Mouse (Mus musculus): ENCODE measurements around the gene Mtmr12. TPM values are rescaled to one million over a fixed set of nuclear protein-coding genes. Genes with fewer than 3 reads are reported as not detected.

Mtmr12 gene
- total and polyA plus RNA-seq, 2 experiments from 2014 or later, result 5.5 to 13.1 TPM

DNA sequence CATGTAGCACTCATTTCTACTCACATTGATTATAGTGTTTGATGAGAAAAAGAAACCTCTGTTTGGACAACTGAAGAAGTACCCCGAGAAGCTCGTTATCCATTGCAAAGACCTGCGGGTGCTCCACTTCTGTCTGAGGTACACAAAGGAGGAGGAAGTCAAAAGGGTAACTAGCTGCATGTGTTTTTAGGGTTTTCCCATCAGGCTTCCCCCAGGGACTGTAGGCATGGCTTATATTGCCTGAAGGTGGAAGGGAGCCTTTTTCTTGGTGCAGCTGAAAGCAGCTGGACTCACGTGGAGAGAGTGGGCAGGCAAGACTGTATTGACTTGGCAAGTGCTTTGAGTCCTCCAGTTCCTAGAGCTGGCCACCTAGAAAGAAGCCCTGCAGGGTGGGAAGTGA lies 31.2 kb downstream of the Mtmr12 start:
- no peak overlapping the region for H3K4me2 ChIP-seq (ENCODE audit: low read depth)
- no peak for DNase-seq
- peaks cover 30% of the 10 kb centered on the region for H3K36me3 ChIP-seq (ENCODE audit: insufficient read depth)
- H3K27me3 ChIP-seq (ENCODE audit: insufficient read depth, low read length), result no peaks in the 10 kb centered on the region
- H3K4me3 ChIP-seq (ENCODE audit: low read depth, low read length), result no peak overlapping the region
- TF ChIP-seq CTCF (IDR thresholded peaks at IDR 0.05; ENCODE audit: low read depth), result no peak
- no peak overlapping the region for H3K27ac ChIP-seq (ENCODE audit: low read depth, low read length)
- ATAC-seq, result no peak
- 26% methylated on average over 4 of the region's 4 CpGs for WGBS
- H3K9ac ChIP-seq, result no peak overlapping the region
- no peaks in the 10 kb centered on the region for H3K9me3 ChIP-seq (ENCODE audit: low read length)
- H3K4me1 ChIP-seq (ENCODE audit: insufficient read depth), result no peaks in the 10 kb centered on the region

DNA sequence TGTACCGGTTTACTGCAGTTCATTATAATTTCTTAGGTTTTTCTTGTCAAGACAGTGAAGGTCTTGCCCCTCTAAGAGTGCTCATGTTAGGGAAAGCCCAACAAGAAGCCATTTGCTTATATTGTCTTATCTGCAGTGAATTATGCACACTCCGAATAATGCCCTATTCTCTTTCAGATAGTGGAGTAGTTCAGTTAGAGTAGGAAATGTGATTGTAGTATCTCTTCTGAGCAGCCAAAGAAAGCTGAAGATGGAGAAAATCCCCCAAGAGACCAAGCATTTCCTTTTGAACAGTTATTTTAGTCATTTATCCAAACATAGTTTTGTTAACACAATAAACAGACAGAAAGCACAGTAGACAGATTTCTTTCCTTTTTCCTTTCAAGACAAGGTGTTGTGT lies 32.1 kb downstream of the Mtmr12 start:
- no peak for TF ChIP-seq CTCF (IDR thresholded peaks at IDR 0.05; ENCODE audit: low read depth)
- no peak overlapping the region for H3K9ac ChIP-seq
- H3K4me2 ChIP-seq (ENCODE audit: low read depth), result no peak overlapping the region
- no peak for ATAC-seq
- no peaks in the 10 kb centered on the region for H3K9me3 ChIP-seq (ENCODE audit: low read length)
- DNase-seq, result no peak
- H3K36me3 ChIP-seq (ENCODE audit: insufficient read depth), result peaks cover 30% of the 10 kb centered on the region
- WGBS, result 88% methylated on average over 2 of the region's 2 CpGs
- H3K4me3 ChIP-seq (ENCODE audit: low read depth, low read length), result no peak overlapping the region
- H3K27ac ChIP-seq (ENCODE audit: low read depth, low read length), result no peak overlapping the region
- no peaks in the 10 kb centered on the region for H3K27me3 ChIP-seq (ENCODE audit: insufficient read depth, low read length)
- no peaks in the 10 kb centered on the region for H3K4me1 ChIP-seq (ENCODE audit: insufficient read depth)

DNA sequence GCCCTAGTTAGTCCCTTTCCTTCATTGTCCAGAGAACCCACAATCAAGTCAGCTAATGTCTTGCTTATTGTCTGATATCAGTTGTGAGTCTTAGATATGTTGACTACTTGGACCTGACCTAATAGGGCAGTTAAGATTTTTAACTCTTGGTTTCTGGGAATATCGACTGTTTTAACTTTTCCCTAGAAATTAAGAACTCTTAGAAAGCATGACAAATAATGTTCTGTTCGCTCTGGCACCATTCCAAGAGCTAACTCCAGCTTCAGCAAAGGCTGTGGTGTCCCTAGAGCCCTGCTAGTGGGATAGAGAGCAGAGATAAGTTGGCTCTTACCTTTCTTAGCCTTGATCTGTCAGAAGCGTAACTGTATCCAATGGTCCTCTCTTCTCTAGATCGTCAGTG lies 32.7 kb downstream of the Mtmr12 start:
- Histone ChIP-seq H3K9me3 (ENCODE audit: low read length) (no peaks in the 10 kb centered on the region), H3K4me2 (ENCODE audit: low read depth) (no peak overlapping the region), H3K36me3 (ENCODE audit: insufficient read depth) (peaks cover 30% of the 10 kb centered on the region), H3K27me3 (ENCODE audit: insufficient read depth, low read length) (no peaks in the 10 kb centered on the region), H3K4me1 (ENCODE audit: insufficient read depth) (no peaks in the 10 kb centered on the region), H3K4me3 (ENCODE audit: low read depth, low read length) (no peak overlapping the region), H3K27ac (ENCODE audit: low read depth, low read length) (no peak overlapping the region), H3K9ac (no peak overlapping the region)
- WGBS, result 85% methylated on average over 4 of the region's 4 CpGs
- TF ChIP-seq CTCF (IDR thresholded peaks at IDR 0.05; ENCODE audit: low read depth), result no peak
- DNase-seq (no peak), ATAC-seq (no peak)

DNA sequence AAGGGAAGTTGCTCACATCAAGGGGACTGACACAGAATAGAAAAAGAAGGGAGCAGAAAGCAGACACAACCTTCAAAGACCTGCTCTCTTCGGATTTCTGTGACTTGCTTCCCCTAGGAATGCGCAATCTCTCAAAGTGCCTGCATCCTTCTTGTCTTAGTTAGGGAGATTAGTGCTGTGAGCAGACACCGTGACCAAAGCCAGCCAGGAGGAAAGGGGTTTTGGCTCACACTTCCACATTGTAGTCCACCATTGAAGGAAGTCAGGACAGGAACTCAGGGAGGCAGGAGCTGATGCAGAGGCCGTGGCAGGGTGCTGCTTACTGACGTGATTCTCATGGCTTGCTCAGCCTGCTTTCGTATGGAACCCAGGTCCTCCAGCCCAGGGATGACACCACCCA lies 33.5 kb downstream of the Mtmr12 start:
- no peaks in the 10 kb centered on the region for H3K9me3 ChIP-seq (ENCODE audit: low read length)
- H3K4me3 ChIP-seq (ENCODE audit: low read depth, low read length), result no peak overlapping the region
- no peak for TF ChIP-seq CTCF (IDR thresholded peaks at IDR 0.05; ENCODE audit: low read depth)
- no peak for ATAC-seq
- H3K36me3 ChIP-seq (ENCODE audit: insufficient read depth), result peaks cover 22% of the 10 kb centered on the region
- DNase-seq, result no peak
- no peak overlapping the region for H3K27ac ChIP-seq (ENCODE audit: low read depth, low read length)
- H3K9ac ChIP-seq, result no peak overlapping the region
- H3K4me1 ChIP-seq (ENCODE audit: insufficient read depth), result no peaks in the 10 kb centered on the region
- 82% methylated on average over 6 of the region's 6 CpGs for WGBS
- no peaks in the 10 kb centered on the region for H3K27me3 ChIP-seq (ENCODE audit: insufficient read depth, low read length)
- no peak overlapping the region for H3K4me2 ChIP-seq (ENCODE audit: low read depth)

DNA sequence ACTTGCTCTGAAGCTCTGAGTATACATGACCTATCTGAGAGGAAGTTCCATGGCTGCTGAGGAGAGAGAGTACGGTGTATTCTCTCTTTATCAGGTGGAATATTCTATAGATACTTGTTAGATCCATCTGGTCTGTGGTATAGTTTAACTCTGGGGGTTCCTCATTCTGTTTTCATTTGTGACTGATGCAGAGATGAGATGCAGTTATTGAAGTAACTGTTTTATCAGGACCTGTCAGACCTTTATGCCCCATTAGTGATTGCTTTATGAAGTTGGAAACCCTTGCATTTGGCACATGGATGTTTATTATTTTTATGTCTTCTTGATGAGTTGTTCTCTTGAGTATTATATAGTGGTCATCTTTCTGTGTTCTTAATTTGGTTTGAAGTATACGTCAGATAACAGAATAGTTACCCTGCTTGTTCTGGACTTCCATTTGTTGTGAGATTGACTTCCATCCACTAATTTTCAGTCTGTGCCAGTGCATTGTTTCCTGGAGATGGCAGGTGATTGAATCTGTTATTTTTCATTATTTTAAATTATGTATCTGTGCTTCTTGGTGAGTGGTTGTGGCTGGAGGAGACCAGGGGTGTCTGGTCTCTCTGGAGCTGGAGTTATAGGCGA lies 36.0 kb downstream of the Mtmr12 start:
- Histone ChIP-seq H3K4me2 (ENCODE audit: low read depth) (no peak overlapping the region), H3K36me3 (ENCODE audit: insufficient read depth) (peaks cover 35% of the 10 kb centered on the region), H3K27ac (ENCODE audit: low read depth, low read length) (no peak overlapping the region), H3K4me1 (ENCODE audit: insufficient read depth) (no peaks in the 10 kb centered on the region), H3K27me3 (ENCODE audit: insufficient read depth, low read length) (no peaks in the 10 kb centered on the region), H3K4me3 (ENCODE audit: low read depth, low read length) (no peak overlapping the region), H3K9ac (no peak overlapping the region), H3K9me3 (ENCODE audit: low read length) (no peaks in the 10 kb centered on the region)
- ATAC-seq (no peak), DNase-seq (no peak)
- 94% methylated on average over 3 of the region's 3 CpGs for whole genome bisulfite sequencing
- no peak for TF ChIP-seq CTCF (IDR thresholded peaks at IDR 0.05; ENCODE audit: low read depth)

DNA sequence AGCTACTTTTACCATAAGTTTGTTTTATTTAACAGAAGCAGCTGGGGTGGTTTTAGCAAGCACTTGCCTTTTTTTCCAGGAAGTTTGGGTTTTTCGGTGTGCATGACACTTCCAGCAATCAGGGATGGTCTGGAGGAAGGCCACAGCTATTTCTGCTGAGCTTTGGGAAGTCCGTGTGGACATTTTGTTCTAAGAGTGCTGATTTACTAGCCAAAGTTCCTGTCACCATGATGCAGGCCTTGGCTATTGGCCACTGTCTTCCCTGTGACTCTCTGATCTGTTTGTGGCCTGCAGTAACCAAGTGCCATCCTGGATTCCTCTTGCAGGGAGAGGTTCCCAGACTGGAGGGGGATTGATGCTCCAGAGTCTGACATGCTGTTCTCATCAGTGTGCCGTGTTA lies 39.0 kb downstream of the Mtmr12 start:
- Histone ChIP-seq H3K4me2 (ENCODE audit: low read depth) (no peak overlapping the region), H3K27ac (ENCODE audit: low read depth, low read length) (no peak overlapping the region), H3K4me3 (ENCODE audit: low read depth, low read length) (no peak overlapping the region), H3K9me3 (ENCODE audit: low read length) (no peaks in the 10 kb centered on the region), H3K27me3 (ENCODE audit: insufficient read depth, low read length) (no peaks in the 10 kb centered on the region), H3K36me3 (ENCODE audit: insufficient read depth) (peaks cover 23% of the 10 kb centered on the region), H3K9ac (no peak overlapping the region), H3K4me1 (ENCODE audit: insufficient read depth) (no peaks in the 10 kb centered on the region)
- no peak for ATAC-seq
- WGBS, result 78% methylated on average over 3 of the region's 3 CpGs
- DNase-seq, result no peak
- TF ChIP-seq CTCF (IDR thresholded peaks at IDR 0.05; ENCODE audit: low read depth), result no peak

DNA sequence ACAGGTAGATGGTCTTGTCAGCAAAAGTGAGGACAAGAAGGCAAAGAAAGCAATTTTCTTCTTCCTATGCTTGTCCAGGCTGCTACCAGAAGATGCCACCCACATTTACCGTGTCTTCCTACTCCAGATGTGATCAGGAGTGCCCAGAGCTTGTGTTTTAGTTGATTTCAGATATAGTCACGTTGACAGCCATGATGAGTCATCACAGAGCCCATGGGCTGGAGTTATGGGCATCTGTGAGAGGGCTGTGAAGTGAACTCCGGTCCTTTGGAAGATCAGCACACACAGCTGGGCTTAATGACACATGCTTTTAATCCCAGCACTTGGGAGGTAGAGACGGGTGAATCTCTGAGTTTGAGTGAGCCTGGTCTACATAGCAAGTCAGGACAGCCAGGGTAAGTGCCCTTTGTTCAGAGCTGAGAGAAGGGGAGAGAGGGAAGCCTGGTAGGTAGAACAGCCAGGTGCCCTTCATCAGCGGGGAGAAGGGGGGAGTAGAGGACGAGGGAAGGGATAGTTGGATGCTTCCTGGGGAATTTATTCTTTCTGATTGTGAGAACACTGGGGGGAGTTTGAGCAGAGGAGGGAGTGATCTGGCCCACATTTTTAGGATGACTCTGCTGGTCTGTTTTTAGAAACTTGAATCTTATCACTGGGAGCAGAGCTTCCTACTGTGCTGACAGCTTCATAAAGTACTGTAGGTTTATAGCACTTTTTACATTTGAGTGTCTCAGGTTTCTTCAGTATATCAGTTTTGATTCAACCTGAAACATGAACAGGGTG lies 40.9 kb downstream of the Mtmr12 start:
- H3K36me3 ChIP-seq (ENCODE audit: insufficient read depth), result peaks cover 23% of the 10 kb centered on the region
- DNase-seq (no peak), ATAC-seq (no peak)
- no peak overlapping the region for H3K9ac ChIP-seq
- H3K4me3 ChIP-seq (ENCODE audit: low read depth, low read length), result no peak overlapping the region
- no peak overlapping the region for H3K27ac ChIP-seq (ENCODE audit: low read depth, low read length)
- no peak for TF ChIP-seq CTCF (IDR thresholded peaks at IDR 0.05; ENCODE audit: low read depth)
- H3K9me3 ChIP-seq (ENCODE audit: low read length), result no peaks in the 10 kb centered on the region
- no peak overlapping the region for H3K4me2 ChIP-seq (ENCODE audit: low read depth)
- 75% methylated on average over 6 of the region's 6 CpGs for WGBS
- no peaks in the 10 kb centered on the region for H3K27me3 ChIP-seq (ENCODE audit: insufficient read depth, low read length)
- no peaks in the 10 kb centered on the region for H3K4me1 ChIP-seq (ENCODE audit: insufficient read depth)
